Mouse (Mus musculus): Measurements from ENCODE around the gene Ubr3. TPM values are rescaled to one million over a fixed set of nuclear protein-coding genes. Genes with fewer than 3 reads are reported as not detected.

Gene Ubr3
- polyA plus RNA-seq, 1 experiment from 2014 or later: 9.6 TPM

GRCm38 (mm10) chr2:69999097-69999770, 102.2 kb downstream of the Ubr3 start:
- no peaks in the 10 kb centered on the region for H3K4me1 ChIP-seq (replicated peaks; ENCODE audit: control insufficient read depth, insufficient read depth, low read length)
- no peaks in the 10 kb centered on the region for H3K9me3 ChIP-seq (ENCODE audit: control insufficient read depth)
- WGBS: 89% methylated on average over 7 of the region's 7 CpGs
- no peak for ATAC-seq
- H3K9ac ChIP-seq (ENCODE audit: low read depth, low read length): no peak overlapping the region
- H3K36me3 ChIP-seq (ENCODE audit: control insufficient read depth, insufficient read depth): peaks cover 32% of the 10 kb centered on the region
- no peak overlapping the region for H3K4me2 ChIP-seq (replicated peaks; ENCODE audit: low read depth)
- H3K27ac ChIP-seq (ENCODE audit: low read depth, low read length): no peak overlapping the region; the same call in 1 of the 2 replicates
- H3K4me3 ChIP-seq (ENCODE audit: low read depth, low read length): no peak overlapping the region
- TF ChIP-seq CTCF (IDR thresholded peaks at IDR 0.05; ENCODE audit: low read depth): no peak
- H3K27me3 ChIP-seq (replicated peaks; ENCODE audit: control insufficient read depth, insufficient read depth, low read length): no peaks in the 10 kb centered on the region

GRCm38 (mm10) chr2:70000316-70000715, 103.3 kb downstream of the Ubr3 start:
- no peaks in the 10 kb centered on the region for H3K27me3 ChIP-seq (replicated peaks; ENCODE audit: control insufficient read depth, insufficient read depth, low read length)
- H3K27ac ChIP-seq (ENCODE audit: low read depth, low read length): no peak overlapping the region
- 83% methylated on average over 6 of the region's 6 CpGs for WGBS
- H3K4me1 ChIP-seq (replicated peaks; ENCODE audit: control insufficient read depth, insufficient read depth, low read length): no peaks in the 10 kb centered on the region
- H3K36me3 ChIP-seq (ENCODE audit: control insufficient read depth, insufficient read depth): peaks cover 36% of the 10 kb centered on the region
- no peak for ATAC-seq
- no peak for TF ChIP-seq CTCF (IDR thresholded peaks at IDR 0.05; ENCODE audit: low read depth)
- H3K4me3 ChIP-seq (ENCODE audit: low read depth, low read length): no peak overlapping the region
- H3K4me2 ChIP-seq (replicated peaks; ENCODE audit: low read depth): no peak overlapping the region
- no peaks in the 10 kb centered on the region for H3K9me3 ChIP-seq (ENCODE audit: control insufficient read depth)
- H3K9ac ChIP-seq (ENCODE audit: low read depth, low read length): no peak overlapping the region

GRCm38 (mm10) chr2:70006492-70006891, 109.4 kb downstream of the Ubr3 start:
- Histone ChIP-seq H3K4me3 (ENCODE audit: low read depth, low read length) (no peak overlapping the region), H3K27me3 (replicated peaks; ENCODE audit: control insufficient read depth, insufficient read depth, low read length) (no peaks in the 10 kb centered on the region), H3K27ac (ENCODE audit: low read depth, low read length) (no peak overlapping the region), H3K4me2 (replicated peaks; ENCODE audit: low read depth) (no peak overlapping the region), H3K9me3 (ENCODE audit: control insufficient read depth) (no peaks in the 10 kb centered on the region), H3K4me1 (replicated peaks; ENCODE audit: control insufficient read depth, insufficient read depth, low read length) (no peaks in the 10 kb centered on the region), H3K36me3 (ENCODE audit: control insufficient read depth, insufficient read depth) (peaks cover 28% of the 10 kb centered on the region), H3K9ac (ENCODE audit: low read depth, low read length) (no peak overlapping the region)
- TF ChIP-seq CTCF (IDR thresholded peaks at IDR 0.05; ENCODE audit: low read depth): no peak
- no peak for ATAC-seq
- WGBS: 87% methylated on average over 2 of the region's 2 CpGs

GRCm38 (mm10) chr2:70012941-70013340, 115.9 kb downstream of the Ubr3 start:
- no peak for ATAC-seq
- no peak overlapping the region for H3K27ac ChIP-seq (ENCODE audit: low read depth, low read length)
- WGBS: 96% methylated on average over 8 of the region's 8 CpGs
- no peaks in the 10 kb centered on the region for H3K4me1 ChIP-seq (replicated peaks; ENCODE audit: control insufficient read depth, insufficient read depth, low read length)
- no peaks in the 10 kb centered on the region for H3K27me3 ChIP-seq (replicated peaks; ENCODE audit: control insufficient read depth, insufficient read depth, low read length)
- H3K9ac ChIP-seq (ENCODE audit: low read depth, low read length): no peak overlapping the region
- H3K36me3 ChIP-seq (ENCODE audit: control insufficient read depth, insufficient read depth): peaks cover 29% of the 10 kb centered on the region
- no peaks in the 10 kb centered on the region for H3K9me3 ChIP-seq (ENCODE audit: control insufficient read depth)
- no peak for TF ChIP-seq CTCF (IDR thresholded peaks at IDR 0.05; ENCODE audit: low read depth)
- no peak overlapping the region for H3K4me2 ChIP-seq (replicated peaks; ENCODE audit: low read depth)
- no peak overlapping the region for H3K4me3 ChIP-seq (ENCODE audit: low read depth, low read length)

- TF ChIP-seq CTCF (IDR thresholded peaks at IDR 0.05; ENCODE audit: low read depth): no peak
- WGBS: 56% methylated on average over 6 of the region's 6 CpGs
- no peak for ATAC-seq
- Histone ChIP-seq H3K36me3 (ENCODE audit: control insufficient read depth, insufficient read depth) (peaks cover 52% of the 10 kb centered on the region), H3K27ac (ENCODE audit: low read depth, low read length) (no peak overlapping the region), H3K27me3 (replicated peaks; ENCODE audit: control insufficient read depth, insufficient read depth, low read length) (no peaks in the 10 kb centered on the region), H3K4me2 (replicated peaks; ENCODE audit: low read depth) (no peak overlapping the region), H3K4me1 (replicated peaks; ENCODE audit: control insufficient read depth, insufficient read depth, low read length) (no peaks in the 10 kb centered on the region), H3K9ac (ENCODE audit: low read depth, low read length) (no peak overlapping the region), H3K9me3 (ENCODE audit: control insufficient read depth) (no peaks in the 10 kb centered on the region), H3K4me3 (ENCODE audit: low read depth, low read length) (no peak overlapping the region)
Measured at GRCm38 (mm10) chr2:70018236-70018635, 121.2 kb downstream of the Ubr3 start.

- Histone ChIP-seq H3K27ac (ENCODE audit: low read depth, low read length) (no peak overlapping the region), H3K9ac (ENCODE audit: low read depth, low read length) (no peak overlapping the region), H3K36me3 (ENCODE audit: control insufficient read depth, insufficient read depth) (peaks cover 22% of the 10 kb centered on the region), H3K4me2 (replicated peaks; ENCODE audit: low read depth) (no peak overlapping the region), H3K27me3 (replicated peaks; ENCODE audit: control insufficient read depth, insufficient read depth, low read length) (no peaks in the 10 kb centered on the region), H3K4me1 (replicated peaks; ENCODE audit: control insufficient read depth, insufficient read depth, low read length) (no peaks in the 10 kb centered on the region), H3K4me3 (ENCODE audit: low read depth, low read length) (no peak overlapping the region), H3K9me3 (ENCODE audit: control insufficient read depth) (no peaks in the 10 kb centered on the region)
- whole genome bisulfite sequencing: 86% methylated on average over 2 of the region's 2 CpGs
- no peak for ATAC-seq
- TF ChIP-seq CTCF (IDR thresholded peaks at IDR 0.05; ENCODE audit: low read depth): no peak
Measured at GRCm38 (mm10) chr2:70024454-70024853, 127.4 kb downstream of the Ubr3 start.

All from intestine, postnatal 0 days (tissue).